ENCODE assay signal across 10 mouse cellular contexts in the genomic region with DNA sequence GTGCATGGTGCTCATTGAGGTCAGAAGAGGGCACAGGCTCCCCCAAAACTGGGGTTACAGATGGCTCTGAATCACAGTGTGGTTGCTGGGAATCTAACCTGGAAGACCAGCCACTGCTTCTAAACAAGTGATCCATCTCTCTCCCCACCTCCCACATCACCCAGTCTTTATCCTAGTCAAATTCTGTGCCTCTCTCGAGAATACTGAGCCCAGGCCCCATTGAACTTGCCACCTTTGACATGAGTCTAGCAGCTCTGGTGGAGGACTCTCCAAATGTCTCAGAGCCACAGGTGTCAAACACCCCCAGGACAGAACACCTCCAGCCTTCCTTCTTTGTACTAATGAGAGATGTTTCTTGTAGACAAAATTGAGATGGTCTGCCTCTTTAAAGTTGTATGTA. TPM values are rescaled to one million over a fixed set of nuclear protein-coding genes. Genes with fewer than 3 reads are reported as not detected.
DNase-seq lines count a peak whose midpoint lies in the region; ATAC-seq and TF ChIP-seq lines count a peak whose summit lies in the region.
"Had no signal": no experiment of that assay in that cellular context is flagged by ENCODE, and none has a peak within 500 bp of the region (broad histone marks: within the 10 kb centered on the region; RNA-seq: fewer than 3 reads in every experiment).

No protein-coding gene starts in this region.

- no peak for DNase-seq in kidney, postnatal 10 days
- DNase-seq in frontal cortex, postnatal 14 days (ENCODE audit: low spot score in 2 of 2): no peak
- no peak for DNase-seq in c-Kit-positive CD71-positive TER-119-positive erythroid progenitor cells, embryonic 14.5 days (ENCODE audit: low spot score)
- DNase-seq in embryo, embryonic 9.5 days (ENCODE audit: extremely low spot score): no peak
- DNase-seq: cerebellum, postnatal 36 days; lung, postnatal 14 days had no signal

- WGBS in kidney, embryonic 14.5 days: 20% methylated on average over 1 of the region's 1 CpGs
- 26% methylated on average over 1 of the region's 1 CpGs for WGBS in hindbrain, embryonic 13.5 days
- 21% methylated on average over 1 of the region's 1 CpGs for WGBS in midbrain, embryonic 15.5 days

- no peaks in the 10 kb centered on the region for H3K9me3 ChIP-seq in kidney, embryonic 14.5 days (ENCODE audit: control insufficient read depth, low read length)
- no peaks in the 10 kb centered on the region for H3K9me3 ChIP-seq in hindbrain, embryonic 13.5 days
- no peaks in the 10 kb centered on the region for H3K9me3 ChIP-seq in midbrain, embryonic 15.5 days

- peak overlapping the region; percentile 78; the same call in 1 of the 2 replicates for H3K4me3 ChIP-seq in kidney, embryonic 14.5 days (ENCODE audit: low read length)
- H3K4me3 ChIP-seq in cortical plate, adult 2 months (ENCODE audit: insufficient read depth, low read length): peak overlapping the region; percentile 70; the same call in 1 of the 2 replicates
- H3K4me3 ChIP-seq in hindbrain, embryonic 13.5 days: peak overlapping the region; percentile 65
- peak overlapping the region; percentile 78 for H3K4me3 ChIP-seq in midbrain, embryonic 15.5 days

- TF ChIP-seq POLR2A in cortical plate, adult 2 months (IDR thresholded peaks at IDR 0.05; ENCODE audit: extremely low read depth, insufficient read depth, low read length): no peak

- H3K9ac ChIP-seq in kidney, embryonic 14.5 days (ENCODE audit: low read depth, low read length): no peak overlapping the region; the same call in 1 of the 2 replicates
- 0 out of 2 replicates have a peak overlapping the region, but pooled peaks have one; percentile 24 for H3K9ac ChIP-seq in hindbrain, embryonic 13.5 days
- H3K9ac ChIP-seq in midbrain, embryonic 15.5 days: peak overlapping the region; percentile 17; the same call in 1 of the 2 replicates

- no peak for ATAC-seq in kidney, embryonic 14.5 days (ENCODE audit: low FRiP score, low TSS enrichment)
- no peak for ATAC-seq in hindbrain, embryonic 13.5 days (ENCODE audit: low FRiP score)
- no peak for ATAC-seq in midbrain, embryonic 15.5 days (replicated peaks)

- no peak for TF ChIP-seq CTCF in cortical plate, adult 2 months (IDR thresholded peaks at IDR 0.05; ENCODE audit: extremely low read depth, insufficient read depth, low read length)

- H3K4me1 ChIP-seq in kidney, embryonic 14.5 days (ENCODE audit: control insufficient read depth, insufficient read depth, low read length): peaks cover 9% of the 10 kb centered on the region; the same call in 1 of the 2 replicates
- H3K4me1 ChIP-seq in cortical plate, adult 2 months (ENCODE audit: control insufficient read depth, insufficient read depth, low read length): 0 out of 2 replicates have a peak, but pooled peaks cover 2% of the 10 kb centered on the region
- peaks cover 60% of the 10 kb centered on the region for H3K4me1 ChIP-seq in hindbrain, embryonic 13.5 days (replicated peaks)
- peaks cover 54% of the 10 kb centered on the region for H3K4me1 ChIP-seq in midbrain, embryonic 15.5 days

- no peaks in the 10 kb centered on the region for H3K36me3 ChIP-seq in kidney, embryonic 14.5 days (ENCODE audit: control insufficient read depth, insufficient read depth, low read length)
- H3K36me3 ChIP-seq in hindbrain, embryonic 13.5 days: no peaks in the 10 kb centered on the region
- H3K36me3 ChIP-seq in midbrain, embryonic 15.5 days (replicated peaks): no peaks in the 10 kb centered on the region

- H3K27me3 ChIP-seq in kidney, embryonic 14.5 days (ENCODE audit: control insufficient read depth, insufficient read depth, low read length): no peaks in the 10 kb centered on the region
- H3K27me3 ChIP-seq in hindbrain, embryonic 13.5 days: 0 out of 2 replicates have a peak, but pooled peaks cover 16% of the 10 kb centered on the region
- no peaks in the 10 kb centered on the region for H3K27me3 ChIP-seq in midbrain, embryonic 15.5 days (replicated peaks)

- H3K4me2 ChIP-seq in kidney, embryonic 14.5 days (replicated peaks; ENCODE audit: low read depth, low read length): peak overlapping the region; percentile 97
- peak overlapping the region; percentile 99 for H3K4me2 ChIP-seq in hindbrain, embryonic 13.5 days
- H3K4me2 ChIP-seq in midbrain, embryonic 15.5 days: peak overlapping the region; percentile 94

- H3K27ac ChIP-seq in kidney, embryonic 14.5 days (ENCODE audit: low read depth, low read length): no peak overlapping the region
- H3K27ac ChIP-seq in cortical plate, adult 2 months (ENCODE audit: insufficient read depth, low read length): no peak overlapping the region
- H3K27ac ChIP-seq in hindbrain, embryonic 13.5 days: no peak overlapping the region
- no peak overlapping the region for H3K27ac ChIP-seq in midbrain, embryonic 15.5 days

RNA-seq across cellular contexts. Expression of a gene that starts 1.2 kb away (rescaled TPM):
- 7.3 and 13.0 TPM in 2 replicates for polyA plus RNA-seq in kidney, embryonic 14.5 days (2014; fragmentation: Nextera tagmentation; extraction: Ambion mirVana)
- 6.1 and 6.4 TPM in 2 replicates for polyA plus RNA-seq in cortical plate, adult 2 months (2012; rRNA removed)
- 12.1 and 12.2 TPM in 2 replicates for polyA plus RNA-seq in hindbrain, embryonic 13.5 days (2015; fragmentation: Nextera tagmentation; extraction: Ambion mirVana)
- 16.4 and 16.5 TPM in 2 replicates for polyA plus RNA-seq in midbrain, embryonic 15.5 days (2015; fragmentation: Nextera tagmentation; extraction: Ambion mirVana)
